Comparison of ENCODE assay signal across 31 mouse cellular contexts in the genomic region with DNA sequence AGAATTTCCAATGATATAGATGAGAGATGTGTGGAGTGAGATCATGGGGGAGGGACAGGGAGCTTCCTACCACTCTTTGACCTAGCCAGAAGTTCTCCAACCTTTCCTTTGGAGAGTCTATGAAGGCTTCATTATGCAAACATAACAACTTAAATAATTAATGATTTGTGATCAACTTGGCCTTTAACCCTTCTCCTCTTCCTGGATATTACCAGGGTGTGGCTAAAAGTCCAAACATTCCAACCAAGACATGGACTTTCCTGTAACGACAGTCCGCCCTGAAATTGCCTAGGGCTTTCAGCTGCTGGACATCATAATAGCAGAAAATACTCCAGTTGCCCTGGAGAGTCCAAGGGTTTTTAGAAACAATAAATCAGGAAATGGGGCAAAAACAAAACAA.
"Had no signal": no experiment of that assay in that cellular context is flagged by ENCODE, and none has a peak within 500 bp of the region (broad histone marks: within the 10 kb centered on the region; RNA-seq: fewer than 3 reads in every experiment).

No protein-coding gene starts in this region.

- H3K4me1 ChIP-seq: limb, embryonic 10.5 days; limb, embryonic 12.5 days; limb, embryonic 13.5 days; limb, embryonic 15.5 days; liver, embryonic 12.5 days; liver, embryonic 13.5 days; liver, embryonic 15.5 days; lung, embryonic 15.5 days; megakaryocyte, embryonic 14.5 days; midbrain, embryonic 10.5 days; midbrain, embryonic 12.5 days; midbrain, embryonic 13.5 days; midbrain, embryonic 15.5 days had no signal

- H3K9ac ChIP-seq: limb, embryonic 12.5 days; limb, embryonic 13.5 days; limb, embryonic 15.5 days; liver, embryonic 12.5 days; liver, embryonic 13.5 days; liver, embryonic 14.5 days; liver, embryonic 15.5 days; liver, postnatal 0 days; lung, embryonic 14.5 days; lung, embryonic 15.5 days; midbrain, embryonic 12.5 days; midbrain, embryonic 13.5 days; midbrain, embryonic 15.5 days had no signal

- H3K9me3 ChIP-seq: limb, embryonic 10.5 days; limb, embryonic 15.5 days; liver, embryonic 12.5 days; liver, embryonic 13.5 days; liver, embryonic 15.5 days; lung, embryonic 15.5 days; midbrain, embryonic 15.5 days had no signal

- H3K27me3 ChIP-seq: limb, embryonic 12.5 days; limb, embryonic 13.5 days; limb, embryonic 15.5 days; liver, embryonic 12.5 days; liver, embryonic 13.5 days; liver, embryonic 15.5 days; lung, embryonic 15.5 days; megakaryocyte, embryonic 14.5 days; midbrain, embryonic 12.5 days; midbrain, embryonic 13.5 days; midbrain, embryonic 15.5 days had no signal

- H3K36me3 ChIP-seq: limb, embryonic 10.5 days; limb, embryonic 12.5 days; limb, embryonic 13.5 days; limb, embryonic 15.5 days; liver, embryonic 12.5 days; liver, embryonic 13.5 days; liver, embryonic 15.5 days; lung, embryonic 15.5 days; midbrain, embryonic 10.5 days; midbrain, embryonic 12.5 days; midbrain, embryonic 13.5 days; midbrain, embryonic 15.5 days had no signal

- ATAC-seq: liver, embryonic 12.5 days; liver, postnatal 0 days; lung, postnatal 0 days; midbrain, embryonic 13.5 days; midbrain, embryonic 15.5 days; midbrain, embryonic 16.5 days had no signal

- DNase-seq: left cerebral cortex, postnatal 4 days; liver; liver, embryonic 13.5 days; liver, postnatal 0 days; lung, adult 18-20 months; lung, adult 2 months; lung, embryonic 14.5 days; lung, postnatal 10 days; lung, postnatal 14 days; lung, postnatal 36 days; lung, postnatal 4 days; midbrain, embryonic 14.5 days had no signal

- H3K4me2 ChIP-seq: limb, embryonic 12.5 days; limb, embryonic 13.5 days; limb, embryonic 15.5 days; liver, embryonic 11.5 days; liver, embryonic 12.5 days; liver, embryonic 13.5 days; liver, embryonic 15.5 days; lung, embryonic 14.5 days; lung, embryonic 15.5 days; midbrain, embryonic 11.5 days; midbrain, embryonic 12.5 days; midbrain, embryonic 13.5 days; midbrain, embryonic 15.5 days had no signal

- H3K27ac ChIP-seq: limb, embryonic 10.5 days; limb, embryonic 12.5 days; limb, embryonic 13.5 days; limb, embryonic 15.5 days; liver, embryonic 12.5 days; liver, embryonic 13.5 days; liver, embryonic 14.5 days; liver, embryonic 15.5 days; lung, embryonic 15.5 days; macrophage; midbrain, embryonic 10.5 days; midbrain, embryonic 12.5 days; midbrain, embryonic 13.5 days; midbrain, embryonic 15.5 days had no signal

- H3K4me3 ChIP-seq: limb, embryonic 10.5 days; limb, embryonic 12.5 days; limb, embryonic 13.5 days; limb, embryonic 15.5 days; liver, embryonic 12.5 days; liver, embryonic 13.5 days; liver, embryonic 15.5 days; lung, embryonic 15.5 days; megakaryocyte, embryonic 14.5 days; midbrain, embryonic 10.5 days; midbrain, embryonic 12.5 days; midbrain, embryonic 13.5 days; midbrain, embryonic 15.5 days; myocyte had no signal
